Mouse (Mus musculus) stomach, postnatal 0 days (tissue): ENCODE results near the gene Dchs1. TPM values are rescaled to one million over a fixed set of nuclear protein-coding genes. Genes with fewer than 3 reads are reported as not detected.

Source experiments
- ATAC-seq: fragments of 200-750 bp; cut with Nextera tagmentation; 2 replicates; pipeline ENCODE4 v1.8.0; 2017; ENCODE audit not compliant: low FRiP score, low TSS enrichment
- DNase-seq: peaks from one replicate; pipeline ENCODE4 v3.0.0-alpha.2; 2016; ENCODE audit warnings: low spot score
- H3K27ac ChIP-seq: fragments of 300-500 bp; sonication (generic); replicated peaks from 2 replicates; pipeline ENCODE4 v1.5.1; 2014; ENCODE audit warnings: mild to moderate bottlenecking, control low read depth
- H3K27me3 ChIP-seq: fragments of 300-500 bp; sonication (generic); 2 replicates; pipeline ENCODE4 v1.6.1; 2014; ENCODE audit warnings: low read length; ENCODE audit not compliant: control insufficient read depth, insufficient read depth
- H3K36me3 ChIP-seq: fragments of 300-500 bp; sonication (generic); 2 replicates; pipeline ENCODE4 v1.6.1; 2014; ENCODE audit warnings: low read length, mixed read lengths; ENCODE audit not compliant: control insufficient read depth, insufficient read depth
- H3K4me1 ChIP-seq: fragments of 300-500 bp; sonication (generic); replicated peaks from 2 replicates; pipeline ENCODE4 v1.6.1; 2014; ENCODE audit warnings: antibody characterized with exemption; ENCODE audit not compliant: control insufficient read depth, insufficient read depth
- H3K4me2 ChIP-seq: fragments of 300-500 bp; sonication (generic); replicated peaks from 2 replicates; pipeline ENCODE4 v1.6.1; 2014; ENCODE audit warnings: low read depth, mild to moderate bottlenecking, control low read depth, moderate library complexity
- H3K4me3 ChIP-seq: fragments of 300-500 bp; sonication (generic); 2 replicates; pipeline ENCODE4 v1.5.1; 2014; ENCODE audit warnings: low read depth, low read length, control low read depth
- H3K9ac ChIP-seq: fragments of 300-500 bp; sonication (generic); 2 replicates; pipeline ENCODE4 v1.6.1; 2014; ENCODE audit warnings: mild to moderate bottlenecking, low read length, control low read depth, mixed read lengths
- H3K9me3 ChIP-seq: fragments of 300-500 bp; sonication (generic); 2 replicates; pipeline ENCODE4 v1.6.1; 2016; ENCODE audit warnings: low read length; ENCODE audit not compliant: control insufficient read depth
- CTCF ChIP-seq: IDR thresholded peaks from 2 replicates; pipeline ENCODE4 v1.5.1; 2016; ENCODE audit warnings: antibody characterized with exemption, low read depth, mild to moderate bottlenecking, moderate library complexity
- EP300 ChIP-seq: optimal IDR thresholded peaks from 2 replicates; pipeline ENCODE3; 2016; ENCODE audit warnings: antibody characterized with exemption
- WGBS: fragments of 180-500 bp; shearing (Covaris S2); extraction: QIAGEN DNeasy Blood & Tissue Kit; methylation state at CpG from one replicate; pipeline ENCODE4 v1.1.7; 2014; 5-methylcytosine and 5-hydroxymethylcytosine counted together
- polyA plus RNA-seq: library from polyadenylated mRNA; unstranded; fragments of >200 nt; fragmentation: Nextera tagmentation; extraction: Ambion mirVana; gene quantifications from 2 replicates; pipeline ENCODE4 v1.2.1, GENCODE M21; 2015

Dchs1 gene
- polyA plus RNA-seq, 1 experiment from 2014 or later = 2.5 TPM

GRCm38 (mm10) chr7:105773041-105773440, 14.4 kb downstream of the Dchs1 start:
- H3K27ac ChIP-seq = no peak overlapping the region
- H3K27me3 ChIP-seq = no peaks in the 10 kb centered on the region
- TF ChIP-seq CTCF = no peak
- TF ChIP-seq EP300 = no peak
- H3K4me3 ChIP-seq = no peak overlapping the region
- H3K4me2 ChIP-seq = no peak overlapping the region
- DNase-seq (no peak), ATAC-seq (no peak)
- WGBS = 64% methylated on average over 5 of the region's 5 CpGs
- peaks cover 7% of the 10 kb centered on the region; the same call in 1 of the 2 replicates for H3K36me3 ChIP-seq
- no peak overlapping the region for H3K9ac ChIP-seq
- no peaks in the 10 kb centered on the region for H3K9me3 ChIP-seq
- no peaks in the 10 kb centered on the region for H3K4me1 ChIP-seq

GRCm38 (mm10) chr7:105772331-105772730, 15.1 kb downstream of the Dchs1 start:
- WGBS = 93% methylated on average over 15 of the region's 15 CpGs
- no peaks in the 10 kb centered on the region for H3K27me3 ChIP-seq
- DNase-seq = no peak

GRCm38 (mm10) chr7:105769959-105770358, 17.5 kb downstream of the Dchs1 start:
- Histone ChIP-seq H3K4me1 (no peaks in the 10 kb centered on the region), H3K4me2 (no peak overlapping the region), H3K9me3 (no peaks in the 10 kb centered on the region), H3K36me3 (peaks cover 10% of the 10 kb centered on the region; the same call in 1 of the 2 replicates), H3K27me3 (no peaks in the 10 kb centered on the region), H3K27ac (no peak overlapping the region), H3K9ac (no peak overlapping the region), H3K4me3 (no peak overlapping the region)
- DNase-seq (no peak), ATAC-seq (no peak)
- 64% methylated on average over 3 of the region's 3 CpGs for WGBS
- no peak for TF ChIP-seq EP300

More at GRCm38 (mm10) chr7:105772331-105772730, 15.1 kb downstream of the Dchs1 start:
- no peak for ATAC-seq
- H3K36me3 ChIP-seq = peaks cover 7% of the 10 kb centered on the region; the same call in 1 of the 2 replicates
- H3K27ac ChIP-seq = no peak overlapping the region
- no peaks in the 10 kb centered on the region for H3K9me3 ChIP-seq
- no peak overlapping the region for H3K9ac ChIP-seq
- H3K4me1 ChIP-seq = no peaks in the 10 kb centered on the region
- no peak overlapping the region for H3K4me2 ChIP-seq
- H3K4me3 ChIP-seq = no peak overlapping the region
- TF ChIP-seq CTCF (no peak), EP300 (no peak)

GRCm38 (mm10) chr7:105767729-105768165, 19.7 kb downstream of the Dchs1 start:
- no peak overlapping the region for H3K4me2 ChIP-seq
- H3K27ac ChIP-seq = no peak overlapping the region
- ATAC-seq (no peak), DNase-seq (no peak)
- no peaks in the 10 kb centered on the region for H3K27me3 ChIP-seq
- H3K4me1 ChIP-seq = no peaks in the 10 kb centered on the region
- H3K9me3 ChIP-seq = no peaks in the 10 kb centered on the region
- TF ChIP-seq EP300 (no peak), CTCF (no peak)
- peaks cover 13% of the 10 kb centered on the region; the same call in 1 of the 2 replicates for H3K36me3 ChIP-seq
- H3K9ac ChIP-seq = no peak overlapping the region
- 29% methylated on average over 6 of the region's 6 CpGs for WGBS
- no peak overlapping the region for H3K4me3 ChIP-seq

GRCm38 (mm10) chr7:105764331-105764730, 23.1 kb downstream of the Dchs1 start:
- DNase-seq (no peak), ATAC-seq (no peak)
- 92% methylated on average over 11 of the region's 11 CpGs for WGBS
- H3K4me3 ChIP-seq = no peak overlapping the region
- TF ChIP-seq CTCF (no peak), EP300 (no peak)
- peaks cover 6% of the 10 kb centered on the region; the same call in 1 of the 2 replicates for H3K36me3 ChIP-seq
- H3K9ac ChIP-seq = no peak overlapping the region
- no peak overlapping the region for H3K27ac ChIP-seq
- no peaks in the 10 kb centered on the region for H3K27me3 ChIP-seq
- H3K4me2 ChIP-seq = no peak overlapping the region
- H3K9me3 ChIP-seq = no peaks in the 10 kb centered on the region
- no peaks in the 10 kb centered on the region for H3K4me1 ChIP-seq

- Histone ChIP-seq H3K9ac (no peak overlapping the region), H3K4me3 (peak overlapping the region; percentile 21), H3K4me2 (peak overlapping the region; percentile 45), H3K27me3 (no peaks in the 10 kb centered on the region), H3K4me1 (no peaks in the 10 kb centered on the region), H3K9me3 (no peaks in the 10 kb centered on the region), H3K27ac (no peak overlapping the region), H3K36me3 (peaks cover 11% of the 10 kb centered on the region)
- TF ChIP-seq EP300 (no peak), CTCF (no peak)
- ATAC-seq (0 out of 2 replicates have a peak, but pooled peaks have one; percentile 7), DNase-seq (no peak)
- WGBS = 42% methylated on average over 53 of the region's 55 CpGs
Measured at GRCm38 (mm10) chr7:105762517-105763270, 24.8 kb downstream of the Dchs1 start.
